Comparison of ENCODE assay signal across 8 mouse cellular contexts in genomic region chr19:23274054-23274724, GRCm38 (mm10). TPM values are rescaled to one million over a fixed set of nuclear protein-coding genes. Genes with fewer than 3 reads are reported as not detected.
DNase-seq lines count a peak whose midpoint lies in the region; ATAC-seq and TF ChIP-seq lines count a peak whose summit lies in the region.

No protein-coding gene starts in this region.

- no peaks in the 10 kb centered on the region for H3K4me1 ChIP-seq in heart, adult 2 months (ENCODE audit: control insufficient read depth, insufficient read depth, low read length)
- peaks cover 9% of the 10 kb centered on the region for H3K4me1 ChIP-seq in forebrain, embryonic 15.5 days
- peaks cover 8% of the 10 kb centered on the region for H3K4me1 ChIP-seq in liver, postnatal 0 days (ENCODE audit: insufficient read depth)

- H3K36me3 ChIP-seq in heart, adult 2 months (ENCODE audit: control insufficient read depth, insufficient read depth, low read length) = peaks cover 3% of the 10 kb centered on the region; the same call in 1 of the 2 replicates
- H3K36me3 ChIP-seq in forebrain, embryonic 15.5 days = no peaks in the 10 kb centered on the region
- no peaks in the 10 kb centered on the region for H3K36me3 ChIP-seq in liver, postnatal 0 days (replicated peaks; ENCODE audit: insufficient read depth, low read length)

- no peaks in the 10 kb centered on the region for H3K79me2 ChIP-seq in heart, adult 2 months (replicated peaks; ENCODE audit: control insufficient read depth, insufficient read depth, low read length)

- intact Hi-C loops in heart, adult 2 months (cut with DNase I) = loop anchor here (10.0 kb wide), 1 partner anchor 251 kb away; no protein-coding TSS in a partner anchor

- no peak overlapping the region for H3K27ac ChIP-seq in heart, adult 2 months
- H3K27ac ChIP-seq in forebrain, embryonic 15.5 days (replicated peaks) = no peak overlapping the region; the same call in 1 of the 2 replicates
- no peak overlapping the region for H3K27ac ChIP-seq in liver, postnatal 0 days (ENCODE audit: low read depth)

- H3K4me2 ChIP-seq in forebrain, embryonic 15.5 days (replicated peaks) = peak overlapping the region; percentile 55
- H3K4me2 ChIP-seq in liver, postnatal 0 days (ENCODE audit: low read depth, low read length) = peak overlapping the region; percentile 85

- WGBS in heart, adult 2 months = 49% methylated on average over 4 of the region's 4 CpGs
- 56% methylated on average over 4 of the region's 4 CpGs for WGBS in forebrain, embryonic 15.5 days
- WGBS in liver, postnatal 0 days (ENCODE audit: insufficient replicate concordance) = 64% methylated on average over 3 of the region's 4 CpGs

- peak overlapping the region; percentile 90 for H3K9ac ChIP-seq in heart, adult 2 months (ENCODE audit: low read depth, low read length)
- no peak overlapping the region for H3K9ac ChIP-seq in forebrain, embryonic 15.5 days (replicated peaks)
- H3K9ac ChIP-seq in liver, postnatal 0 days (replicated peaks) = peak overlapping the region; percentile 87; the same call in 1 of the 2 replicates

- no peak overlapping the region for H3K4me3 ChIP-seq in heart, adult 2 months
- H3K4me3 ChIP-seq in forebrain, embryonic 15.5 days = peak overlapping the region; percentile 69
- peak overlapping the region; percentile 69 for H3K4me3 ChIP-seq in liver, postnatal 0 days (ENCODE audit: low read depth, low read length)

- no peaks in the 10 kb centered on the region for H3K27me3 ChIP-seq in heart, adult 2 months (ENCODE audit: control insufficient read depth, insufficient read depth, low read length)
- H3K27me3 ChIP-seq in forebrain, embryonic 15.5 days = no peaks in the 10 kb centered on the region
- H3K27me3 ChIP-seq in liver, postnatal 0 days (ENCODE audit: insufficient read depth, low read length) = no peaks in the 10 kb centered on the region

- ATAC-seq in forebrain, embryonic 15.5 days (replicated peaks) = peak; percentile 61
- peak; percentile 10; the same call in 1 of the 2 replicates for ATAC-seq in liver, postnatal 0 days

- no peaks in the 10 kb centered on the region for H3K9me3 ChIP-seq in forebrain, embryonic 15.5 days
- no peaks in the 10 kb centered on the region for H3K9me3 ChIP-seq in liver, postnatal 0 days (ENCODE audit: low read length)

- no peak for TF ChIP-seq EP300 in heart, adult 2 months (IDR thresholded peaks at IDR 0.05; ENCODE audit: insufficient read depth, low read depth, low read length)
- no peak for TF ChIP-seq EP300 in liver, postnatal 0 days (IDR thresholded peaks at IDR 0.05; ENCODE audit: low read depth)

- no peak for TF ChIP-seq POLR2A in heart, adult 2 months (IDR thresholded peaks at IDR 0.05; ENCODE audit: insufficient read depth, low read depth, low read length)

- DNase-seq in heart, adult 2 months = no peak
- DNase-seq in heart, adult 18-20 months = no peak
- peak; percentile 4 for DNase-seq in CD4-positive, CD25-positive, alpha-beta regulatory T cell, adult 2 months (ENCODE audit: low read depth, low spot score)
- no peak for DNase-seq in liver, postnatal 0 days
- no peak for DNase-seq in layer of hippocampus, postnatal 10 days (ENCODE audit: low spot score in 2 of 2)
- DNase-seq in c-Kit-positive CD71-positive TER-119-positive erythroid progenitor cells, embryonic 14.5 days (ENCODE audit: low spot score) = no peak
- DNase-seq in cerebellum, postnatal 14 days = no peak

- TF ChIP-seq CTCF in heart, adult 2 months (IDR thresholded peaks at IDR 0.05) = no peak
- no peak for TF ChIP-seq CTCF in liver, postnatal 0 days (IDR thresholded peaks at IDR 0.05; ENCODE audit: low read depth)

RNA-seq across cellular contexts. Expression of gene Smc5, which starts 0.5 kb away (rescaled TPM):
- 10 to 100 TPM; 20.2 to 21.3 TPM for total RNA-seq in heart, adult 2 months (2021)
- polyA plus RNA-seq in heart, adult 2 months (2012; rRNA removed) = 3.7 and 7.8 TPM in 2 replicates
- total RNA-seq in heart, adult 18-20 months (2021) = 10 to 100 TPM; 19.3 to 19.5 TPM
- 31.7 and 33.7 TPM in 2 replicates for polyA plus RNA-seq in forebrain, embryonic 15.5 days (2015; fragmentation: Nextera tagmentation; extraction: Ambion mirVana)
- 5.4 and 6.8 TPM in 2 replicates for polyA plus RNA-seq in liver, postnatal 0 days (2015; fragmentation: Nextera tagmentation; extraction: Ambion mirVana)
- 10 to 100 TPM; 39.1 to 41.3 TPM for total RNA-seq in layer of hippocampus, postnatal 10 days (2021)
